Mouse (Mus musculus): Measurements from ENCODE around the gene Pdcd1. TPM values are rescaled to one million over a fixed set of nuclear protein-coding genes. Genes with fewer than 3 reads are reported as not detected.

Gene Pdcd1
- polyA plus RNA-seq, 1 experiment from 2014 or later = not detected

DNA sequence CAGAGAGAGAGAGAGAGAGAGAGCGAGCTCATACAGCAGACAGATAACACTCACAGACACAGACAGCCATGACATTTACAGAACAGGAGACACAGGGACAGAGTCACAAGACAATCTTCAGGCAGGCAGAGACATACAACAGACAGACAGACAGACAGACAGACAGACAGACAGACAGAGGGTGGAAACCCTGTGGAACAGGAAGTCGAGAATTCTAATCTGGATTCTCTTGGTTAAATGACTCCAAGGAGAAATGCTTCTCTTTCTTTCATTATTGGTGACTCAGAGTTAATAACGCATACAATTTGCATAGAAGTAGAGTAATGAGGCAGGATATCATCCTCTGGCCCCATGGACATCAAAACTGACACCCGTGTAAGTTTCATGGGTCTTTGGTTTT is 5.8 kb downstream of the Pdcd1 start:
- Histone ChIP-seq H3K27ac (ENCODE audit: low read depth, low read length) (no peak overlapping the region), H3K4me2 (no peak overlapping the region), H3K9me3 (ENCODE audit: control insufficient read depth, low read length) (no peaks in the 10 kb centered on the region), H3K4me1 (replicated peaks; ENCODE audit: control insufficient read depth, insufficient read depth, low read length) (no peaks in the 10 kb centered on the region), H3K4me3 (ENCODE audit: low read depth, low read length) (no peak overlapping the region), H3K9ac (ENCODE audit: low read depth, low read length) (no peak overlapping the region), H3K27me3 (replicated peaks; ENCODE audit: control insufficient read depth, insufficient read depth, low read length) (no peaks in the 10 kb centered on the region), H3K36me3 (ENCODE audit: control insufficient read depth, insufficient read depth, low read length) (no peaks in the 10 kb centered on the region)
- DNase-seq (ENCODE audit: low spot score) (no peak), ATAC-seq (replicated peaks; ENCODE audit: low FRiP score) (no peak)
- WGBS = 75% methylated on average over 4 of the region's 4 CpGs

DNA sequence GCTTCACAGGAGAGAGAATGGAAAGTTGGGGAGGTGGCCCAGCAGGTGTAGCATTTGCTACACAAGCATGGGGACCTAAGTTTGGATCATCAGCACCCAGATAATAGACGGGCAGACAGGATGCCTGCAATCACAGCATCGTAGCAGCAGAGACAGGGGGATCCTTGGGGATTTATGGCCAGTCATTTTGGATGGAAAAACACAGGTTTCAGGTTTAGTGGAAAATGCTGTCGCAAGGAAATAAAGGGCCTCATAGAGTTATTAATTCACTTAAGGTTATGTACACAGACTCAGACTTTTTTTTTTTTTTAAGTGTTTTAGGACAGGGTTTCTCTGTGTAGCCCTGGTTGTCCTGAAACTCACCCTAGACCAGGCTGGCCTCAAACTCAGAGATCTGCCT is 6.8 kb downstream of the Pdcd1 start:
- Histone ChIP-seq H3K4me1 (replicated peaks; ENCODE audit: control insufficient read depth, insufficient read depth, low read length) (no peaks in the 10 kb centered on the region), H3K4me2 (no peak overlapping the region), H3K36me3 (ENCODE audit: control insufficient read depth, insufficient read depth, low read length) (no peaks in the 10 kb centered on the region), H3K27ac (ENCODE audit: low read depth, low read length) (no peak overlapping the region), H3K9ac (ENCODE audit: low read depth, low read length) (no peak overlapping the region), H3K9me3 (ENCODE audit: control insufficient read depth, low read length) (no peaks in the 10 kb centered on the region), H3K27me3 (replicated peaks; ENCODE audit: control insufficient read depth, insufficient read depth, low read length) (no peaks in the 10 kb centered on the region), H3K4me3 (ENCODE audit: low read depth, low read length) (no peak overlapping the region)
- 69% methylated on average over 3 of the region's 3 CpGs for WGBS
- ATAC-seq (replicated peaks; ENCODE audit: low FRiP score) (no peak), DNase-seq (ENCODE audit: low spot score) (no peak)

DNA sequence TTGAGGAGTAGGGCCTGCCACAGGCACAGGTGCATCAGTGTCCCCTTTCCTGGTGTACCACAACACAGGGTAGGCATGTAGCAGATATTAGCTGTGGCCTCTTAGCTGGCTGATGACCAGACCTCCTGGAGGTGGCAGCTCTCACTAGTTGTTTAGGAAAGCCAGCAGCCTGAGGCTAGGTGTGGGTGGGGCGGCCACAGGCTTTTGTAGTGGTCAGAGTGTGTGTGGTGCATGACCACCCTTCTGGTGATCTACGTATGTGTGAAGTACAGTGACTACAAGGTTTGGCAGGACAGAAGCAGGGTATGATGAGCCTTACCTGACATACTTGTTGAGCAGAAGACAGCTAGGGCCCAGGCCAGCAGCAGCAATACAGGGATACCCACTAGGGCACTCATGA is 12.0 kb downstream of the Pdcd1 start:
- no peak overlapping the region for H3K4me3 ChIP-seq (ENCODE audit: low read depth, low read length)
- 87% methylated on average over 2 of the region's 2 CpGs for WGBS
- no peaks in the 10 kb centered on the region for H3K36me3 ChIP-seq (ENCODE audit: control insufficient read depth, insufficient read depth, low read length)
- no peak for DNase-seq (ENCODE audit: low spot score)
- no peak overlapping the region for H3K4me2 ChIP-seq
- H3K27me3 ChIP-seq (replicated peaks; ENCODE audit: control insufficient read depth, insufficient read depth, low read length) = no peaks in the 10 kb centered on the region
- H3K27ac ChIP-seq (ENCODE audit: low read depth, low read length) = no peak overlapping the region
- no peaks in the 10 kb centered on the region for H3K4me1 ChIP-seq (replicated peaks; ENCODE audit: control insufficient read depth, insufficient read depth, low read length)
- H3K9ac ChIP-seq (ENCODE audit: low read depth, low read length) = no peak overlapping the region
- H3K9me3 ChIP-seq (ENCODE audit: control insufficient read depth, low read length) = no peaks in the 10 kb centered on the region
- ATAC-seq (replicated peaks; ENCODE audit: low FRiP score) = no peak

DNA sequence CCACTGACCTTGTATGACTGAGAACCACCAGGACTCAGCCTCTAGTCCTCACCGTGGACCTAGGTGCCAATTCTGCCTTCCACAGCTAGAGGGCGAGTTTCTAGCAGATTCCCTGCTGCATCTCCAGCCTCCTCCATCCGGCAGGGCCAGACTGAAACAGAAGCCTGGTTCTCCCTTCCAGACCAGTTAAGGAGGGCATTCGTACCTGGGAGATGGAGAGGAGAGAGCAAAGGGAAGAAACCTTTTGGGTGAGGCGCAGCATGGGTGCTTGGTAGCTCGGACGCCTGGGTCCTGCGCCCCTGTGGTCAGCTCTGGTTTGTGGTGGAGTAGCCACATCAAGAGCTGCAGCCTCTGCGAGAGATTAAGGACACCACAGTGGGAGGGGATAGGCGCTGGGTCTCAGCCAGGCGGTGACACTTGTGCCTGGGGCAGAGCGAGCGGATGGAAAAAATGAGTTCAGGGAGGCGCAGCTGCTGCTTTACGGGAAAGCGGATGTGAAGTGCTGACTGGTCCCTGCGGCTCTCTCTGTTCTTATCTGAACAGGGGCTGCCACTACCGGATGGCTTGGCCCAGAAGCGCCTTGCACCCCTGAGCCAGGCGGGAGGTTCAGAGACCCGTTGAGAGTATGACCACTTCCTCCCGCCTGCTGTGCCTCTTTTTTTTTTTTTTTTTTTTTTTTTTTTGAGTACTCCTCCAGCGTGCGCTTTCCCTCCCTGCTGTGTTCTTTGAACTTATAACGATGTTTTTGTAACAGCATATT is 17.2 kb downstream of the Pdcd1 start:
- H3K4me1 ChIP-seq (replicated peaks; ENCODE audit: control insufficient read depth, insufficient read depth, low read length) = no peaks in the 10 kb centered on the region
- H3K9ac ChIP-seq (ENCODE audit: low read depth, low read length) = no peak overlapping the region
- whole genome bisulfite sequencing = 1% methylated on average over 25 of the region's 25 CpGs

DNA sequence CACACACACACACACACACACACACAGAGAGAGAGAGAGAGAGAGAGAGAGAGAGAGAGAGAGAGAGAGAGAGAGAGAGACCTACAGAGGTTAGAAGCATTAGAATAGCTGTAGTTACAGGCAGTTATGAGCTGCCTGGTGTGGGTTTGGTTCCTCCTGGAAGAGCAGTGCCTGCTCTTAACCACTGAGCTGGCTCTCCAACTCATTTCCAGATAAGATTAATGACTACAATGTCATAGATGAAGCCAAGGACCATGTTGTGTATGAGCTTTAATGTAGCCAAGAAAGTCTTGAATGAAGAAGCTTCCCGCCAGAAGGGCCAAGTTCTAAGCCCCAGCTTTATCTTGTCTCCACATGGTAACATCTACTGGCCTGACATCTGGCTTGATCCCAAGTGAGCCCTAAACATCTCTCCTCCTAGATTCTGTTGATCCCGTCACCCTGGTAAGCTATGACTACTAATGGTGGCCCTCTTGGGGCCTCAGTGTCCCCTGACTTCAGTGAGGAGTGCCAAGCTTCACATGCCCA is 19.2 kb downstream of the Pdcd1 start:
- no peak overlapping the region for H3K27ac ChIP-seq (ENCODE audit: low read depth, low read length)
- no peaks in the 10 kb centered on the region for H3K36me3 ChIP-seq (ENCODE audit: control insufficient read depth, insufficient read depth, low read length)
- H3K4me2 ChIP-seq = no peak overlapping the region
- no peaks in the 10 kb centered on the region for H3K4me1 ChIP-seq (replicated peaks; ENCODE audit: control insufficient read depth, insufficient read depth, low read length)
- H3K4me3 ChIP-seq (ENCODE audit: low read depth, low read length) = no peak overlapping the region
- H3K9ac ChIP-seq (ENCODE audit: low read depth, low read length) = no peak overlapping the region
- H3K27me3 ChIP-seq (replicated peaks; ENCODE audit: control insufficient read depth, insufficient read depth, low read length) = no peaks in the 10 kb centered on the region
- 78% methylated on average over 2 of the region's 2 CpGs for WGBS
- H3K9me3 ChIP-seq (ENCODE audit: control insufficient read depth, low read length) = no peaks in the 10 kb centered on the region
- ATAC-seq (replicated peaks; ENCODE audit: low FRiP score) (no peak), DNase-seq (ENCODE audit: low spot score) (no peak)

More for the DNA sequence above, 17.2 kb downstream of the Pdcd1 start:
- Histone ChIP-seq H3K4me3 (ENCODE audit: low read depth, low read length) (peak overlapping the region; percentile 30), H3K4me2 (peak overlapping the region; percentile 68), H3K36me3 (ENCODE audit: control insufficient read depth, insufficient read depth, low read length) (no peaks in the 10 kb centered on the region), H3K27ac (ENCODE audit: low read depth, low read length) (no peak overlapping the region), H3K27me3 (replicated peaks; ENCODE audit: control insufficient read depth, insufficient read depth, low read length) (no peaks in the 10 kb centered on the region), H3K9me3 (ENCODE audit: control insufficient read depth, low read length) (no peaks in the 10 kb centered on the region)
- DNase-seq (ENCODE audit: low spot score) (peak; percentile 79), ATAC-seq (replicated peaks; ENCODE audit: low FRiP score) (peak; percentile 81)

DNA sequence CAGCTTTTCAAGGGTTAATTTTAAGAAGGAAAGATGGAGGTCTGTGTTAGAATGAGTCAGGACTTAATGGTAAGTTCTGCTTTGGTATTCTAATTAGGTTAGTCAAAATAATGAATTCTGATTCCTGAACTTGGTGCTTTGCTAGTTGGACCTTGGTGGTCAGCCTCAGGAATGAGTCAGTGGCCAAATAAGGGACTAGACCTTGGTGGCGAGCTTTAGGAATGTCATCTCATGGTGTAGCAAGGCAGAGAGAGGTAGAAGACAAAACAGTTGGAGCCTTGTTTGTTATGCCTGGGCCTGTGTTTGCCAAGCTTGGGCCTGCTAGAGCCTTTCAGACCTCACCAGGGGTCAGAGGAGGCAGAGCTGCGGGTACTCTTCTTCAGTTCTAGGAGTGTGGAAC is 23.6 kb downstream of the Pdcd1 start:
- 82% methylated on average over 2 of the region's 2 CpGs for WGBS
- DNase-seq (ENCODE audit: low spot score) (no peak), ATAC-seq (replicated peaks; ENCODE audit: low FRiP score) (no peak)

DNA sequence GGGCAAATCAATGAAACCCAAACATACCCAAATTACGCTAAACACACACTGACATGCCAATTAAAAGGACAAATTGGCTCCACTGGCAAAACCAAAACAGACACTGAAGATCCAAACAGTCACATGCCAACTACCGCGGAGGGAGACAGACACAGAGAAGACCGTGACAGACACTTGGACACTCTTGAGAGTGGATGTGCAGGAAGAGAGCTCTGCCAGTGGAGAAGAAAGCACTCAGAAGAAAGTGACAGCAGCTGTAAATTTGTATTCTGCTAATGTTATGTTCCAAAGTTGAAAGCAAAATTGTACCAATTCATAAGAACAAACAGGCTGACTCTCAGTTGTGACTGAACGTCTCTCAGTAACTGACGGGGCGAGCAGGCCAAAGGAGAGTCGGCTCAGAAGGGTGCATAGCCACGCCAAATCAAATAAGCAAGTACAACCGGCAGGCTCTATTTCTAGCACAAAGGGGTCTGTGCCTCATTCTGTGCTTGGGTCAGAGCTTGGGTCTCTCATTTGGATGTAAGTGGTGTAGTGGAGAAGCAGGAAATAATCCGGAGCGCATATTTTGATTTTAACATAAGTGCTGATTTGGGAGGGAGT is 24.7 kb downstream of the Pdcd1 start:
- Histone ChIP-seq H3K9ac (ENCODE audit: low read depth, low read length) (no peak overlapping the region), H3K27me3 (replicated peaks; ENCODE audit: control insufficient read depth, insufficient read depth, low read length) (no peaks in the 10 kb centered on the region), H3K4me3 (ENCODE audit: low read depth, low read length) (no peak overlapping the region), H3K27ac (ENCODE audit: low read depth, low read length) (no peak overlapping the region), H3K36me3 (ENCODE audit: control insufficient read depth, insufficient read depth, low read length) (no peaks in the 10 kb centered on the region), H3K4me2 (no peak overlapping the region), H3K9me3 (ENCODE audit: control insufficient read depth, low read length) (no peaks in the 10 kb centered on the region), H3K4me1 (replicated peaks; ENCODE audit: control insufficient read depth, insufficient read depth, low read length) (no peaks in the 10 kb centered on the region)
- WGBS = 88% methylated on average over 12 of the region's 12 CpGs
- ATAC-seq (replicated peaks; ENCODE audit: low FRiP score) = no peak
- no peak for DNase-seq (ENCODE audit: low spot score)

More for the DNA sequence above, 23.6 kb downstream of the Pdcd1 start:
- Histone ChIP-seq H3K27me3 (replicated peaks; ENCODE audit: control insufficient read depth, insufficient read depth, low read length) (no peaks in the 10 kb centered on the region), H3K36me3 (ENCODE audit: control insufficient read depth, insufficient read depth, low read length) (no peaks in the 10 kb centered on the region), H3K9me3 (ENCODE audit: control insufficient read depth, low read length) (no peaks in the 10 kb centered on the region), H3K9ac (ENCODE audit: low read depth, low read length) (no peak overlapping the region), H3K4me1 (replicated peaks; ENCODE audit: control insufficient read depth, insufficient read depth, low read length) (no peaks in the 10 kb centered on the region), H3K4me2 (no peak overlapping the region), H3K27ac (ENCODE audit: low read depth, low read length) (no peak overlapping the region), H3K4me3 (ENCODE audit: low read depth, low read length) (no peak overlapping the region)

DNA sequence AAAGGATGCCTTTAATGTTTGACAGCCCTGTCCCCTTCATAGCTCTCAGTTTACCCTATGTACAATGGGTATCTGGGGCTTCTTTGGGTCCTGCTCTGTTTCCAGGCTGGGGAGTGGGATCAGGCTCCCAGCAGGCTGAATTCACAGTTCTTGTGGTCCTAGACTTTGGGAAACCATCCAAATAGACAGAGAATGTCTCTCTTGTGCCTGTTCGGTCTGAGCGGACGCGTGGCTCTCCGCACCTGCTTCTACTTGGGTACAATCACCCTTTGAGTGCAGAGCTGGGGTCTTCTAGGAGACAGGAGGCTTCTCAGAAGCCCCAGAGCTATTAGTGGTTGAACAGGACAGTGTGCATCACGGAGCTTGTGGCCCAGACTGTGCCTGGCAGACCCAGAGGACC is 32.2 kb downstream of the Pdcd1 start, which contains the start of gene Neu4:
TSS of gene Neu4 (plus strand) at position 301 of the 400 bp plus-strand sequence.
- H3K9me3 ChIP-seq (ENCODE audit: control insufficient read depth, low read length) = no peaks in the 10 kb centered on the region
- no peaks in the 10 kb centered on the region for H3K4me1 ChIP-seq (replicated peaks; ENCODE audit: control insufficient read depth, insufficient read depth, low read length)
- 84% methylated on average over 6 of the region's 6 CpGs for WGBS
- no peak within 1 kb of the TSS for H3K4me3 ChIP-seq (ENCODE audit: low read depth, low read length)
- no peak within 1 kb of the TSS for H3K4me2 ChIP-seq
- no peaks in the 10 kb centered on the region for H3K27me3 ChIP-seq (replicated peaks; ENCODE audit: control insufficient read depth, insufficient read depth, low read length)
- ATAC-seq (replicated peaks; ENCODE audit: low FRiP score) (no peak), DNase-seq (ENCODE audit: low spot score) (no peak)
- no peak within 1 kb of the TSS for H3K9ac ChIP-seq (ENCODE audit: low read depth, low read length)
- H3K27ac ChIP-seq (ENCODE audit: low read depth, low read length) = no peak within 1 kb of the TSS
- H3K36me3 ChIP-seq (ENCODE audit: control insufficient read depth, insufficient read depth, low read length) = no peaks in the 10 kb centered on the region

DNA sequence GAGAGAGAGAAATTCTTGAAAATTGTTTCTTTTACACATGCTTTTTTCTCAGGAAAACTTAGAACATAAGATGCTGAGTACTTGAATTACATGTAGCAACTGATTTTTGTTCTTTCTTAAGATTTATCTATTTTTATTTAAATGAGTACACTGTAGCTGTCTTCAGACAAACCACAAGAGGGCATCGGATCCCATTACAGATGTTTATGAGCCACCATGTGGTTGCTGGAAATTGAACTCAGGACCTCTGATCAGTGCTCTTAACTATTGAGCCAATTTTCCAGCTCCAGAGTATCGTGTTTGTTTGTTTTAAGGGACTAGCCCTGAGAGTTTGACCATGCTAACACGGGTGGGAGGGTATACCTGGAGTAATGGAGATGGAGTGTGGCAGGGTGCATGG is 40.7 kb downstream of the Pdcd1 start:
- 48% methylated on average over 3 of the region's 3 CpGs for WGBS
- Histone ChIP-seq H3K4me1 (replicated peaks; ENCODE audit: control insufficient read depth, insufficient read depth, low read length) (no peaks in the 10 kb centered on the region), H3K9me3 (ENCODE audit: control insufficient read depth, low read length) (no peaks in the 10 kb centered on the region), H3K27ac (ENCODE audit: low read depth, low read length) (no peak overlapping the region), H3K4me2 (no peak overlapping the region), H3K36me3 (ENCODE audit: control insufficient read depth, insufficient read depth, low read length) (no peaks in the 10 kb centered on the region), H3K27me3 (replicated peaks; ENCODE audit: control insufficient read depth, insufficient read depth, low read length) (no peaks in the 10 kb centered on the region), H3K9ac (ENCODE audit: low read depth, low read length) (no peak overlapping the region), H3K4me3 (ENCODE audit: low read depth, low read length) (no peak overlapping the region)
- ATAC-seq (replicated peaks; ENCODE audit: low FRiP score) = no peak
- no peak for DNase-seq (ENCODE audit: low spot score)
